Mouse (Mus musculus): ENCODE measurements around the gene Map3k3. TPM values are rescaled to one million over a fixed set of nuclear protein-coding genes. Genes with fewer than 3 reads are reported as not detected.
"Not testable (repeated sequence)": the region's sequence is repeated elsewhere in the genome, so short reads cannot be mapped to it uniquely, and the experiment has no call there.

Map3k3 gene
- polyA plus RNA-seq, 1 experiment from 2014 or later, result 33.4 TPM

GRCm38 (mm10) chr11:106122736-106123135, 38.3 kb downstream of the Map3k3 start:
- 64% methylated on average over 3 of the region's 3 CpGs for WGBS
- ATAC-seq (ENCODE audit: insufficient read depth) (no peak), DNase-seq (peak; percentile 41)
- no peak overlapping the region; the same call in 1 of the 2 replicates for H3K27ac ChIP-seq (ENCODE audit: low read depth)
- H3K36me3 ChIP-seq (ENCODE audit: insufficient read depth), result peaks cover 66% of the 10 kb centered on the region
- no peak overlapping the region for H3K9ac ChIP-seq
- H3K4me1 ChIP-seq (ENCODE audit: insufficient read depth), result no peaks in the 10 kb centered on the region
- TF ChIP-seq CTCF (IDR thresholded peaks at IDR 0.05; ENCODE audit: low read depth), result no peak
- H3K27me3 ChIP-seq (ENCODE audit: insufficient read depth, low read length), result no peaks in the 10 kb centered on the region
- no peak overlapping the region for H3K4me3 ChIP-seq (ENCODE audit: low read depth, low read length)
- no peak overlapping the region for H3K4me2 ChIP-seq
- no peaks in the 10 kb centered on the region for H3K9me3 ChIP-seq (ENCODE audit: low read depth, low read length)

- no peaks in the 10 kb centered on the region for H3K27me3 ChIP-seq (ENCODE audit: insufficient read depth, low read length)
- no peak overlapping the region for H3K9ac ChIP-seq
- H3K4me1 ChIP-seq (ENCODE audit: insufficient read depth), result no peaks in the 10 kb centered on the region
- no peak overlapping the region for H3K27ac ChIP-seq (ENCODE audit: low read depth)
- H3K4me3 ChIP-seq (ENCODE audit: low read depth, low read length), result no peak overlapping the region
- DNase-seq (no peak), ATAC-seq (ENCODE audit: insufficient read depth) (no peak)
- H3K9me3 ChIP-seq (ENCODE audit: low read depth, low read length), result no peaks in the 10 kb centered on the region
- H3K4me2 ChIP-seq, result no peak overlapping the region
- H3K36me3 ChIP-seq (ENCODE audit: insufficient read depth), result peaks cover 62% of the 10 kb centered on the region
- 81% methylated on average over 4 of the region's 4 CpGs for WGBS
- no peak for TF ChIP-seq CTCF (IDR thresholded peaks at IDR 0.05; ENCODE audit: low read depth)
Observed at GRCm38 (mm10) chr11:106124784-106125183, 40.4 kb downstream of the Map3k3 start.

GRCm38 (mm10) chr11:106125827-106126226, 41.4 kb downstream of the Map3k3 start:
- Histone ChIP-seq H3K9me3 (ENCODE audit: low read depth, low read length) (no peaks in the 10 kb centered on the region), H3K9ac (no peak overlapping the region), H3K4me3 (ENCODE audit: low read depth, low read length) (no peak overlapping the region), H3K4me1 (ENCODE audit: insufficient read depth) (no peaks in the 10 kb centered on the region), H3K4me2 (no peak overlapping the region), H3K36me3 (ENCODE audit: insufficient read depth) (peaks cover 67% of the 10 kb centered on the region), H3K27ac (ENCODE audit: low read depth) (no peak overlapping the region), H3K27me3 (ENCODE audit: insufficient read depth, low read length) (no peaks in the 10 kb centered on the region)
- WGBS, result 65% methylated on average over 1 of the region's 1 CpGs
- DNase-seq (no peak), ATAC-seq (ENCODE audit: insufficient read depth) (no peak)
- no peak for TF ChIP-seq CTCF (IDR thresholded peaks at IDR 0.05; ENCODE audit: low read depth)

GRCm38 (mm10) chr11:106126727-106127373, 42.4 kb downstream of the Map3k3 start:
- H3K27ac ChIP-seq (ENCODE audit: low read depth); ATAC-seq (ENCODE audit: insufficient read depth); H3K9ac ChIP-seq; DNase-seq; H3K9me3 ChIP-seq (ENCODE audit: low read depth, low read length); H3K4me2 ChIP-seq; H3K4me3 ChIP-seq (ENCODE audit: low read depth, low read length); H3K27me3 ChIP-seq (ENCODE audit: insufficient read depth, low read length); H3K4me1 ChIP-seq (ENCODE audit: insufficient read depth): not testable (repeated sequence)
- peaks cover 59% of the 10 kb centered on the region for H3K36me3 ChIP-seq (ENCODE audit: insufficient read depth)
- WGBS, result 87% methylated on average over 4 of the region's 6 CpGs

- no peak for TF ChIP-seq CTCF (IDR thresholded peaks at IDR 0.05; ENCODE audit: low read depth)
- ATAC-seq (ENCODE audit: insufficient read depth), result no peak
- Histone ChIP-seq H3K36me3 (ENCODE audit: insufficient read depth) (peaks cover 46% of the 10 kb centered on the region), H3K4me3 (ENCODE audit: low read depth, low read length) (no peak overlapping the region), H3K4me1 (ENCODE audit: insufficient read depth) (no peaks in the 10 kb centered on the region), H3K9me3 (ENCODE audit: low read depth, low read length) (no peaks in the 10 kb centered on the region), H3K4me2 (no peak overlapping the region), H3K27me3 (ENCODE audit: insufficient read depth, low read length) (no peaks in the 10 kb centered on the region), H3K27ac (ENCODE audit: low read depth) (no peak overlapping the region), H3K9ac (no peak overlapping the region)
- DNase-seq, result no peak
- 75% methylated on average over 1 of the region's 1 CpGs for WGBS
Observed at GRCm38 (mm10) chr11:106129477-106129876, 45.1 kb downstream of the Map3k3 start.

GRCm38 (mm10) chr11:106132516-106132915, 48.1 kb downstream of the Map3k3 start:
- peaks cover 43% of the 10 kb centered on the region for H3K36me3 ChIP-seq (ENCODE audit: insufficient read depth)
- H3K9ac ChIP-seq, result no peak overlapping the region
- DNase-seq (no peak), ATAC-seq (ENCODE audit: insufficient read depth) (no peak)
- TF ChIP-seq CTCF (IDR thresholded peaks at IDR 0.05; ENCODE audit: low read depth), result no peak
- no peak overlapping the region for H3K4me2 ChIP-seq
- H3K4me3 ChIP-seq (ENCODE audit: low read depth, low read length), result no peak overlapping the region
- no peak overlapping the region for H3K27ac ChIP-seq (ENCODE audit: low read depth)
- 90% methylated on average over 5 of the region's 5 CpGs for WGBS
- H3K4me1 ChIP-seq (ENCODE audit: insufficient read depth), result 0 out of 2 replicates have a peak, but pooled peaks cover 2% of the 10 kb centered on the region
- H3K9me3 ChIP-seq (ENCODE audit: low read depth, low read length), result no peaks in the 10 kb centered on the region
- no peaks in the 10 kb centered on the region for H3K27me3 ChIP-seq (ENCODE audit: insufficient read depth, low read length)

GRCm38 (mm10) chr11:106134580-106135528, 50.4 kb downstream of the Map3k3 start:
- TF ChIP-seq CTCF (IDR thresholded peaks at IDR 0.05; ENCODE audit: low read depth), result 0 out of 2 replicates have a peak, but pooled peaks have one; percentile 10
- no peaks in the 10 kb centered on the region for H3K9me3 ChIP-seq (ENCODE audit: low read depth, low read length)
- peak overlapping the region; percentile 86 for H3K27ac ChIP-seq (ENCODE audit: low read depth)
- ATAC-seq (ENCODE audit: insufficient read depth) (peak; percentile 88), DNase-seq (peak; percentile 89)
- peak overlapping the region; percentile 39 for H3K4me2 ChIP-seq
- 36% methylated on average over 8 of the region's 8 CpGs for WGBS
- H3K4me1 ChIP-seq (ENCODE audit: insufficient read depth), result 0 out of 2 replicates have a peak, but pooled peaks cover 2% of the 10 kb centered on the region
- peaks cover 35% of the 10 kb centered on the region for H3K36me3 ChIP-seq (ENCODE audit: insufficient read depth)
- no peaks in the 10 kb centered on the region for H3K27me3 ChIP-seq (ENCODE audit: insufficient read depth, low read length)
- no peak overlapping the region for H3K4me3 ChIP-seq (ENCODE audit: low read depth, low read length)
- H3K9ac ChIP-seq, result peak overlapping the region; percentile 38

All from lung, embryonic 14.5 days (tissue).